Mouse (Mus musculus): Measurements from ENCODE around the gene Wnt10b.

DNA sequence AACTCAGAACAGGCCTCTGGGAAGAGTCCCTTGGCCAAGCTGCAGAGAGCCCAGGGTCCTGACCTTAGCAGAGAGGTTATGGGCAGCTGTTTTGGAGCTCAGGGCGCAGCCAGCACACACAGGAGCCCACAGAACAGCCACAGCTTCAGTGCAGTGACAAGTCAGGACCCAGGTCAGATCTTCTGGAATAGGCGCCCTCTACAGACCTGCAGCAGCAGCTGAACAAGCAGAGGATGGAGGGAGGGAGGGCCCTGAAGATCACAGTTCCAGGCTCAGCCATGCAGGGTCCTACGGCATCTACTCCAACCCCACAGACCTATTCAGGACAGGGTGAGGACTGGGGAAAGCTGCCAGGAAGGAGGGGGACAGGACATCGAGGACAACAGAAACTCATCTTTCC lies 39.2 kb downstream of the Wnt10b start:
- TF ChIP-seq POLR2A (IDR thresholded peaks at IDR 0.05; ENCODE audit: insufficient read depth, low read depth, low read length): no peak
- peak; percentile 27 for TF ChIP-seq CTCF (IDR thresholded peaks at IDR 0.05)

Measured in heart, adult 2 months (tissue).